Mouse (Mus musculus) MEL (cell line): ENCODE data around the gene Nqo2. TPM values are rescaled to one million over a fixed set of nuclear protein-coding genes. Genes with fewer than 3 reads are reported as not detected.

Experiments used
- DNase-seq: peaks from one replicate; pipeline ENCODE4 v3.0.0; 2011; ENCODE audit warnings: low read depth, low spot score
- H3K27ac ChIP-seq: 2 replicates; pipeline ENCODE4 v1.5.1; 2012; ENCODE audit warnings: low read depth, mild to moderate bottlenecking, control low read depth, low read length, moderate library complexity; ENCODE audit not compliant: control insufficient read depth
- H3K27me3 ChIP-seq, 2 experiments: fragments of 150-350 bp in 1 of 2; sonication (generic) in 1 of 2; 2 replicates each; pipeline ENCODE4 v1.6.1; 2012; ENCODE audit warnings: low read length in 2 of 2, mild to moderate bottlenecking in 2 of 2, improper control_type of control experiment in 1 of 2, moderate library complexity in 1 of 2; ENCODE audit not compliant: insufficient read depth in 2 of 2, control insufficient read depth in 1 of 2
- H3K36me3 ChIP-seq, 2 experiments: 2 replicates each; pipeline ENCODE4 v1.6.1; 2012 to 2014; ENCODE audit warnings: low read length in 2 of 2, improper control_type of control experiment in 1 of 2, inconsistent platforms in 1 of 2, mild to moderate bottlenecking in 1 of 2; ENCODE audit not compliant: insufficient read depth in 2 of 2, control insufficient read depth in 1 of 2
- H3K4me1 ChIP-seq, 2 experiments: fragments of 150-350 bp in 1 of 2; sonication (generic) in 1 of 2; 2 replicates each; pipeline ENCODE4 v1.6.1; 2012; ENCODE audit warnings: low read length in 2 of 2, improper control_type of control experiment in 1 of 2, mild to moderate bottlenecking in 1 of 2; ENCODE audit not compliant: insufficient read depth in 2 of 2, control insufficient read depth in 1 of 2
- H3K4me3 ChIP-seq, 2 experiments: fragments of 150-350 bp in 1 of 2; sonication (generic) in 1 of 2; 2 replicates each; pipeline ENCODE4 v1.5.1; 2012; ENCODE audit warnings: low read depth in 2 of 2, low read length in 2 of 2, mild to moderate bottlenecking in 2 of 2, moderate library complexity in 2 of 2, control low read depth in 1 of 2, improper control_type of control experiment in 1 of 2; ENCODE audit not compliant: control insufficient read depth in 1 of 2, insufficient read depth in 1 of 2
- H3K79me2 ChIP-seq: 2 replicates; pipeline ENCODE4 v1.6.1; 2012; ENCODE audit warnings: mild to moderate bottlenecking, low read length, moderate library complexity; ENCODE audit not compliant: control insufficient read depth, poor library complexity, insufficient read depth
- H3K9ac ChIP-seq: 2 replicates; pipeline ENCODE4 v1.6.1; 2012; ENCODE audit warnings: low read depth, mild to moderate bottlenecking, control low read depth, low read length, moderate library complexity; ENCODE audit not compliant: control insufficient read depth, poor library complexity, severe bottlenecking
- H3K9me3 ChIP-seq: fragments of 150-350 bp; sonication (generic); replicated peaks from 2 replicates; pipeline ENCODE4 v1.6.1; 2012; ENCODE audit warnings: mild to moderate bottlenecking, low read length, improper control_type of control experiment, moderate library complexity; ENCODE audit not compliant: insufficient read depth
- BHLHE40 ChIP-seq: IDR thresholded peaks from 2 replicates; pipeline ENCODE4 v1.6.1; 2012; ENCODE audit warnings: low read depth, mild to moderate bottlenecking, inconsistent platforms, low read length, improper control_type of control experiment, borderline replicate concordance
- CHD2 ChIP-seq: IDR thresholded peaks from 2 replicates; pipeline ENCODE4 v1.6.1; 2011; ENCODE audit warnings: low read length, improper control_type of control experiment
- EP300 ChIP-seq, 2 experiments: IDR thresholded peaks; 2 replicates each; pipeline ENCODE4 v1.6.1; 2011; ENCODE audit warnings: improper control_type of control experiment in 2 of 2, low read length in 2 of 2, low read depth in 1 of 2, mild to moderate bottlenecking in 1 of 2
- GATA1 ChIP-seq: IDR thresholded peaks from 2 replicates; pipeline ENCODE4 v1.6.1; 2011; ENCODE audit warnings: low read depth, low read length, improper control_type of control experiment
- HCFC1 ChIP-seq: IDR thresholded peaks from 2 replicates; pipeline ENCODE4 v1.6.1; 2012; ENCODE audit warnings: low read depth, mild to moderate bottlenecking, inconsistent platforms, low read length, improper control_type of control experiment, moderate library complexity
- JUND ChIP-seq: IDR thresholded peaks from 2 replicates; pipeline ENCODE4 v1.6.1; 2011; ENCODE audit warnings: low read depth, mild to moderate bottlenecking, improper control_type of control experiment, low read length
- MXI1 ChIP-seq: IDR thresholded peaks from 2 replicates; pipeline ENCODE4 v1.6.1; 2011; ENCODE audit warnings: mild to moderate bottlenecking, low read depth, low read length, improper control_type of control experiment
- MYB ChIP-seq: IDR thresholded peaks from 2 replicates; pipeline ENCODE4 v1.6.1; 2011; ENCODE audit warnings: mild to moderate bottlenecking, low read depth, low read length, improper control_type of control experiment
- NELFE ChIP-seq: IDR thresholded peaks from 2 replicates; pipeline ENCODE4 v1.6.1; 2011; ENCODE audit warnings: low read depth, low read length, improper control_type of control experiment
- POLR2A ChIP-seq, 2 experiments: IDR thresholded peaks; 2 replicates each; pipeline ENCODE4 v1.6.1; 2011 to 2012; ENCODE audit warnings: low read length in 2 of 2, mild to moderate bottlenecking in 2 of 2, control low read depth in 1 of 2, improper control_type of control experiment in 1 of 2, low read depth in 1 of 2, moderate library complexity in 1 of 2; ENCODE audit not compliant: control insufficient read depth in 1 of 2, insufficient read depth in 1 of 2, poor library complexity in 1 of 2
- POLR2AphosphoS5 ChIP-seq: IDR thresholded peaks from 2 replicates; pipeline ENCODE4 v1.6.1; 2012; ENCODE audit warnings: low read depth, borderline replicate concordance, mild to moderate bottlenecking, inconsistent platforms, low read length, moderate library complexity, mixed read lengths
- RAD21 ChIP-seq: IDR thresholded peaks from 2 replicates; pipeline ENCODE4 v1.6.1; 2011; ENCODE audit warnings: mild to moderate bottlenecking, low read depth, low read length, improper control_type of control experiment
- SMC3 ChIP-seq: IDR thresholded peaks from 2 replicates; pipeline ENCODE4 v1.6.1; 2011; ENCODE audit warnings: low read depth, low read length, improper control_type of control experiment
- TBP ChIP-seq: IDR thresholded peaks from 2 replicates; pipeline ENCODE4 v1.8.0; 2011; ENCODE audit warnings: low read depth, low read length, improper control_type of control experiment
- TCF12 ChIP-seq: IDR thresholded peaks from 2 replicates; pipeline ENCODE4 v1.6.1; 2014; ENCODE audit warnings: low read depth, mild to moderate bottlenecking, inconsistent platforms, low read length, improper control_type of control experiment, moderate library complexity
- USF1 ChIP-seq: IDR thresholded peaks from 2 replicates; pipeline ENCODE4 v1.6.1; 2014; ENCODE audit warnings: low read depth, mild to moderate bottlenecking, inconsistent platforms, low read length, improper control_type of control experiment, moderate library complexity
- ZKSCAN1 ChIP-seq: IDR thresholded peaks from 2 replicates; pipeline ENCODE4 v1.6.1; 2012; ENCODE audit warnings: low read depth, mild to moderate bottlenecking, inconsistent platforms, low read length, improper control_type of control experiment, moderate library complexity
- polyA plus RNA-seq, 2 experiments: library from polyadenylated mRNA; stranded (reverse) in 1 of 2; unstranded in 1 of 2; fragments of >175 nt in 1 of 2; fragments of >200 nt in 1 of 2; gene quantifications; 2 replicates each; pipeline versions ENCODE4 v1.2.1 to v1.2.4; 2012; ENCODE audit warnings: low replicate concordance in 2 of 2, low read depth in 1 of 2; ENCODE audit not compliant: insufficient read length in 2 of 2, insufficient read depth in 1 of 2, missing spikeins in 1 of 2
- total RNA-seq: library from RNA; depleted of rRNA; stranded (reverse); fragments of 300-350 nt; gene quantifications from 2 replicates; pipeline ENCODE4 v1.2.3, GENCODE M21; 2012

Nqo2 gene
- total and polyA plus RNA-seq, 3 experiments: 3.7 to 7.6 TPM; not detected in 1

DNA sequence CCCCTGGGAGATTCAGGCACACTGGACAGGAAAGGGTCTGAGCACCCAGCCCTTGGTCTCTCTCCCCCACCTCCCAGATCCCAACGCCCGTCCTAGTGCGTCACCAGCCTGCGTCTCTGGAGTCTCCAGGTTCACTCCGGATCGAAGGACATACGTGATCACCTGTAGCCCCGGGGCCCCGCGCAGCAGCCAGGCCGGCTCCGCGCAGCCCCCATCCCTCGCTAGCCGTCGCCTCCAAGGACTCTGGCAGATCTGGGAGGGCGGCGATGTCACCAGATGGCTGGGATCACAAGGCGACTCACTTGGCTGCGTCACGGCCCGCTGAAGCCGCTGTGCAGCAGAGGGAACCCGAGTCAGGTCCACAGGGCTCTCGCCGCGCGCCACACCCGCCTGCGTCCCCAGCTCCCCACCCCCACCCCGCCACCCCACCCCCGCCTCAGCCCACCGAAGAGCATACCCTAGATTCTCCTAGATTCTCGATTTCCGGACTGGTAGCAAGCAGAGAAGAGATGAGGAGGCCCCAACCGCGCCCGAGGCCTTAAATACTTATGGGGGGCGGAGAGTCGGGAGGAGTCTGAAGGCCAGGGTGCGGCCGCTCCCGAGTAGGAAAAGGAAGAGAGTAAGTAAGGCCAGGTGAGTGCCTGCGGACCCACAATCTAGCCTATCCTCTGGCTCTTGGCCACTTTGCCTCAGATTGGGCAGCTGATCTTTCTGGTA is 28.9 kb upstream of the Nqo2 start:
- Histone ChIP-seq H3K9me3 (no peaks in the 10 kb centered on the region), H3K4me1 (peaks cover 0 to 4% of the 10 kb centered on the region in 2 experiments; a peak in 2 of 4 replicates), H3K4me3 (peak overlapping the region; percentile 82 to 96), H3K27ac (peak overlapping the region; percentile 54; the same call in 1 of the 2 replicates), H3K79me2 (peaks cover 2% of the 10 kb centered on the region; the same call in 1 of the 2 replicates), H3K27me3 (no peaks in the 10 kb centered on the region), H3K36me3 (peaks cover 0 to 6% of the 10 kb centered on the region in 2 experiments; a peak in 2 of 4 replicates), H3K9ac (peak overlapping the region; percentile 81)
- DNase-seq: peak; percentile 82
- no peak for TF ChIP-seq JUND
- peak; percentile 42 to 53; a peak in 1 of 4 replicates for TF ChIP-seq POLR2A (IDR thresholded peaks at IDR 0.05; ENCODE audit: control insufficient read depth in 1 of 2, insufficient read depth in 1 of 2, low read depth in 1 of 2, low read length in 2 of 2, poor library complexity in 1 of 2)
- TF ChIP-seq MXI1: 0 out of 2 replicates have a peak, but pooled peaks have one; percentile 11
- no peak for TF ChIP-seq BHLHE40
- TF ChIP-seq HCFC1: peak; percentile 32; the same call in 1 of the 2 replicates
- peak; percentile 41 for TF ChIP-seq NELFE
- peak; percentile 79 for TF ChIP-seq TBP

DNA sequence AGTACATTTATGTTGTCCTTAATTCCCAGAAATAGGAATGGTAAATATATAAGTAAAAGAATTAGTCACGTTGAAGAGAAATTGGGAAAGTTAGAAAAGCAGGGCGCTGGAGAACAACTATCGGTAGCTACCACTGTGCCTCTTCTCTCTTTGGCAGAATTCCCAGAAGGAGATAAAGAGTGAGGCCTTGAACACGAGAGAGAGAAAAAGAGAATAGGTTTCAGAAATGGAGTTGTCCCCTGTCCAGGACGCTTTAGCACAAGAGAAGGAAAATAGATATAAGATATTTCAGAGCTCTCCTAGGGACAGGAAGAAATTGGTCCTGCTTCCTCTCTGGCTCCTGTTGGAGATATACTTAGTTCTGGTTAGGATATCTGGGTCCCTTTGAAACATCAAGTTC is 27.3 kb upstream of the Nqo2 start:
- Histone ChIP-seq H3K27me3 (no peaks in the 10 kb centered on the region), H3K27ac (peak overlapping the region; percentile 52; the same call in 1 of the 2 replicates), H3K79me2 (peaks cover 2% of the 10 kb centered on the region; the same call in 1 of the 2 replicates), H3K4me3 (peak overlapping the region in 1 of 2 experiments; percentile 96; a peak in 2 of 4 replicates), H3K9ac (no peak overlapping the region; the same call in 1 of the 2 replicates), H3K9me3 (no peaks in the 10 kb centered on the region), H3K36me3 (peaks cover 0 to 12% of the 10 kb centered on the region in 2 experiments; a peak in 2 of 4 replicates), H3K4me1 (peaks cover 0 to 7% of the 10 kb centered on the region in 2 experiments; a peak in 2 of 4 replicates)
- TF ChIP-seq GATA1 (peak; percentile 61), RAD21 (no peak), ZKSCAN1 (no peak), BHLHE40 (no peak), TCF12 (peak; percentile 29; the same call in 1 of the 2 replicates), MXI1 (0 out of 2 replicates have a peak, but pooled peaks have one; percentile 25), CHD2 (no peak), POLR2AphosphoS5 (no peak), EP300 (IDR thresholded peaks at IDR 0.05; ENCODE audit: low read depth in 1 of 2, low read length in 2 of 2) (peak in 1 of 2 experiments; percentile 68; a peak in 2 of 4 replicates), USF1 (no peak), MYB (no peak), SMC3 (no peak), TBP (0 out of 2 replicates have a peak, but pooled peaks have one; percentile 19)
- peak; percentile 75 for DNase-seq
